Mouse (Mus musculus): ENCODE measurements at regions not wholly inside any gene's neighbourhood (a gene's known extent, or its start where the extent isn't known, plus 50 kb on each side); places are given as distances from the start of the nearest gene placed in this dataset.

DNA sequence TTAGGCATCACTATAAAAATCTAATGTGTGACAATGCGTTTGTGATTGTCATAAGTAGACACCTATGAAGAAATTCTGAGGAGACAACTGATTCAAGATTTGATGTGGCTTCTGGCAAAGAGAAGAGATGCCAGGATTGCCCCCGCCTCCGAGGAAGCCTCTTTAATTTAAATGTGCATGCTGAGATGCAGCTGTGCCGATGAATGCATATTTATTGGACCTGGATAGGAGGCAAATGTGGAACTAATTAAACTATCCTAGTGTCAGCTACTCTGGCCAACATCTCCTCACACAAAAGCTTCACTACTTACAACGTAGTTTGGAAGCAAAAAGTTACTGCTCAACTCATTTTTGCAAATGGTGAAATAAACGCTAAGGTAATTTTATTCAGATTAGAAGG lies 173.4 kb upstream of the Dph6 start:
- TF ChIP-seq CTCF (IDR thresholded peaks at IDR 0.05; ENCODE audit: control insufficient read depth, insufficient read depth, insufficient replicate concordance, low read depth, low read length) (no peak), POLR2A (IDR thresholded peaks at IDR 0.05; ENCODE audit: control insufficient read depth, low read depth, low read length) (no peak)

Measured in testis, adult 2 months (tissue).